ENCODE assay signal across 31 mouse cellular contexts in the genomic region with DNA sequence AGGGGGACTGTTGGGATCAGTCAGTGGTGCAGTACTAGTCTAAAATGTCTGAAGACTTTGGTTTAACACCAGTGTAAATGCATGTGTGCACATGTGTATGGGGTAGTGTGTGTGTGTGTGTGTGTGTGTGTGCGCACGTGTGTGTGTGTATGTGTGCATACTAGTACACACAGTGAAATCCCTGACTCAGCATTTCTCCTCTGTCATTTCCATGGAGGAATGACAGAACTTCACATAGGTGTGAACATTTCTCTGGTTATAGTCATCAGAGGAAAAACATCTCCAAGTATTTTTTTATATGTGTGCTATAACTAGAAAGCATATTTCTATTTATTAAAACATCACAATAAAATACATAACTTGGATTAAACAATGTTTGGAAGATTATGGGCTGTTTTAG.
"Had no signal": no experiment of that assay in that cellular context is flagged by ENCODE, and none has a peak within 500 bp of the region (broad histone marks: within the 10 kb centered on the region; RNA-seq: fewer than 3 reads in every experiment).

No protein-coding gene starts in this region.

- H3K4me1 ChIP-seq: limb, embryonic 10.5 days; limb, embryonic 12.5 days; limb, embryonic 13.5 days; limb, embryonic 15.5 days; liver, embryonic 13.5 days; liver, embryonic 15.5 days; lung, embryonic 15.5 days; megakaryocyte, embryonic 14.5 days; midbrain, embryonic 10.5 days; midbrain, embryonic 12.5 days; midbrain, embryonic 13.5 days; midbrain, embryonic 15.5 days; neural tube, embryonic 12.5 days had no signal

- H3K9me3 ChIP-seq: limb, embryonic 10.5 days; limb, embryonic 12.5 days; limb, embryonic 13.5 days; limb, embryonic 15.5 days; liver, embryonic 13.5 days; liver, embryonic 15.5 days; lung, embryonic 15.5 days; midbrain, embryonic 10.5 days; midbrain, embryonic 12.5 days; midbrain, embryonic 13.5 days; midbrain, embryonic 15.5 days; neural tube, embryonic 12.5 days had no signal

- H3K27ac ChIP-seq: limb, embryonic 10.5 days; limb, embryonic 12.5 days; limb, embryonic 13.5 days; limb, embryonic 15.5 days; liver, embryonic 13.5 days; liver, embryonic 14.5 days; liver, embryonic 15.5 days; lung, embryonic 15.5 days; macrophage; midbrain, embryonic 10.5 days; midbrain, embryonic 12.5 days; midbrain, embryonic 13.5 days; midbrain, embryonic 15.5 days; neural tube, embryonic 12.5 days had no signal

- H3K9ac ChIP-seq: limb, embryonic 12.5 days; limb, embryonic 13.5 days; limb, embryonic 15.5 days; liver, embryonic 13.5 days; liver, embryonic 14.5 days; liver, embryonic 15.5 days; liver, postnatal 0 days; lung, embryonic 14.5 days; lung, embryonic 15.5 days; midbrain, embryonic 12.5 days; midbrain, embryonic 13.5 days; midbrain, embryonic 15.5 days; neural tube, embryonic 12.5 days had no signal

- H3K4me2 ChIP-seq: limb, embryonic 12.5 days; limb, embryonic 13.5 days; limb, embryonic 15.5 days; liver, embryonic 11.5 days; liver, embryonic 13.5 days; liver, embryonic 15.5 days; lung, embryonic 14.5 days; lung, embryonic 15.5 days; midbrain, embryonic 11.5 days; midbrain, embryonic 12.5 days; midbrain, embryonic 13.5 days; midbrain, embryonic 15.5 days; neural tube, embryonic 12.5 days had no signal

- H3K36me3 ChIP-seq: limb, embryonic 10.5 days; limb, embryonic 12.5 days; limb, embryonic 13.5 days; limb, embryonic 15.5 days; liver, embryonic 13.5 days; liver, embryonic 15.5 days; lung, embryonic 15.5 days; midbrain, embryonic 10.5 days; midbrain, embryonic 12.5 days; midbrain, embryonic 13.5 days; midbrain, embryonic 15.5 days; neural tube, embryonic 12.5 days had no signal

- ATAC-seq: liver, postnatal 0 days; lung, postnatal 0 days; midbrain, embryonic 13.5 days; midbrain, embryonic 15.5 days; midbrain, embryonic 16.5 days had no signal

- DNase-seq: left cerebral cortex, postnatal 4 days; liver; liver, embryonic 13.5 days; liver, postnatal 0 days; lung, adult 18-20 months; lung, adult 2 months; lung, embryonic 14.5 days; lung, postnatal 10 days; lung, postnatal 14 days; lung, postnatal 36 days; lung, postnatal 4 days; midbrain, embryonic 14.5 days had no signal

- H3K27me3 ChIP-seq: limb, embryonic 12.5 days; limb, embryonic 13.5 days; limb, embryonic 15.5 days; liver, embryonic 13.5 days; liver, embryonic 15.5 days; lung, embryonic 15.5 days; megakaryocyte, embryonic 14.5 days; midbrain, embryonic 12.5 days; midbrain, embryonic 13.5 days; midbrain, embryonic 15.5 days; neural tube, embryonic 12.5 days had no signal

- H3K4me3 ChIP-seq: limb, embryonic 10.5 days; limb, embryonic 12.5 days; limb, embryonic 13.5 days; limb, embryonic 15.5 days; liver, embryonic 13.5 days; liver, embryonic 15.5 days; lung, embryonic 15.5 days; megakaryocyte, embryonic 14.5 days; midbrain, embryonic 10.5 days; midbrain, embryonic 12.5 days; midbrain, embryonic 13.5 days; midbrain, embryonic 15.5 days; myocyte; neural tube, embryonic 12.5 days had no signal
